ENCODE assay signal across 9 mouse cellular contexts in genomic region chr16:48941805-48942204, GRCm38 (mm10). TPM values are rescaled to one million over a fixed set of nuclear protein-coding genes. Genes with fewer than 3 reads are reported as not detected.
DNase-seq lines count a peak whose midpoint lies in the region; ATAC-seq and TF ChIP-seq lines count a peak whose summit lies in the region.
"Had no signal": no experiment of that assay in that cellular context is flagged by ENCODE, and none has a peak within 500 bp of the region (broad histone marks: within the 10 kb centered on the region; RNA-seq: fewer than 3 reads in every experiment).

No protein-coding gene starts in this region.

- H3K36me3 ChIP-seq in midbrain, embryonic 14.5 days (ENCODE audit: control insufficient read depth, insufficient read depth, low read length) = peaks cover 51% of the 10 kb centered on the region
- peaks cover 33% of the 10 kb centered on the region for H3K36me3 ChIP-seq in midbrain, embryonic 13.5 days
- peaks cover 5% of the 10 kb centered on the region; the same call in 1 of the 2 replicates for H3K36me3 ChIP-seq in stomach, postnatal 0 days (ENCODE audit: control insufficient read depth, insufficient read depth, low read length)

- no peak for TF ChIP-seq POLR2A in brain, embryonic 14.5 days (IDR thresholded peaks at IDR 0.05; ENCODE audit: borderline replicate concordance, extremely low read depth, insufficient read depth, insufficient read length, poor library complexity, severe bottlenecking)

- TF ChIP-seq EP300 in stomach, postnatal 0 days (optimal IDR thresholded peaks at IDR 0.05) = no peak

- DNase-seq in gastrocnemius, adult 2 months = no peak
- DNase-seq in gastrocnemius, postnatal 25 days = no peak
- DNase-seq in midbrain, embryonic 14.5 days = peak; percentile 73
- DNase-seq in brain, embryonic 14.5 days (ENCODE audit: low read depth) = peak; percentile 58
- DNase-seq in stomach, postnatal 0 days (ENCODE audit: low spot score) = no peak
- no peak for DNase-seq in frontal cortex, postnatal 36 days (ENCODE audit: low spot score in 2 of 2)
- no peak for DNase-seq in urinary bladder, postnatal 36 days (ENCODE audit: low spot score in 2 of 2)

- no peaks in the 10 kb centered on the region for H3K4me1 ChIP-seq in midbrain, embryonic 14.5 days (ENCODE audit: control insufficient read depth, insufficient read depth, low read length)
- no peaks in the 10 kb centered on the region for H3K4me1 ChIP-seq in midbrain, embryonic 13.5 days (replicated peaks)
- no peaks in the 10 kb centered on the region for H3K4me1 ChIP-seq in stomach, postnatal 0 days (replicated peaks; ENCODE audit: control insufficient read depth, insufficient read depth)
- H3K4me1 ChIP-seq: stomach, embryonic 15.5 days had no signal

- no peaks in the 10 kb centered on the region for H3K9me3 ChIP-seq in midbrain, embryonic 14.5 days (ENCODE audit: control insufficient read depth, low read length)
- H3K9me3 ChIP-seq in midbrain, embryonic 13.5 days = no peaks in the 10 kb centered on the region
- H3K9me3 ChIP-seq in stomach, postnatal 0 days (ENCODE audit: control insufficient read depth, low read length) = no peaks in the 10 kb centered on the region
- H3K9me3 ChIP-seq: stomach, embryonic 15.5 days had no signal

- H3K27ac ChIP-seq in gastrocnemius, adult 2 months = no peak overlapping the region
- no peak overlapping the region for H3K27ac ChIP-seq in midbrain, embryonic 14.5 days (replicated peaks; ENCODE audit: low read depth, low read length)
- H3K27ac ChIP-seq in midbrain, embryonic 13.5 days = no peak overlapping the region
- H3K27ac ChIP-seq in stomach, postnatal 0 days (replicated peaks) = no peak overlapping the region
- H3K27ac ChIP-seq: stomach, embryonic 15.5 days had no signal

- 86% methylated on average over 1 of the region's 1 CpGs for WGBS in midbrain, embryonic 14.5 days
- 80% methylated on average over 1 of the region's 1 CpGs for WGBS in midbrain, embryonic 13.5 days
- WGBS in stomach, postnatal 0 days = 78% methylated on average over 1 of the region's 1 CpGs

- no peak overlapping the region for H3K4me2 ChIP-seq in midbrain, embryonic 14.5 days (ENCODE audit: low read length)
- H3K4me2 ChIP-seq in midbrain, embryonic 13.5 days (replicated peaks) = no peak overlapping the region
- no peak overlapping the region for H3K4me2 ChIP-seq in stomach, postnatal 0 days (replicated peaks; ENCODE audit: low read depth)
- H3K4me2 ChIP-seq: stomach, embryonic 15.5 days had no signal

- intact Hi-C loops in gastrocnemius, adult 2 months (cut with DNase I) = no loop called here

- no peaks in the 10 kb centered on the region for H3K27me3 ChIP-seq in midbrain, embryonic 14.5 days (ENCODE audit: control insufficient read depth, insufficient read depth, low read length)
- no peaks in the 10 kb centered on the region for H3K27me3 ChIP-seq in midbrain, embryonic 13.5 days
- no peaks in the 10 kb centered on the region for H3K27me3 ChIP-seq in stomach, postnatal 0 days (ENCODE audit: control insufficient read depth, insufficient read depth, low read length)
- H3K27me3 ChIP-seq: stomach, embryonic 15.5 days had no signal

- no peak overlapping the region for H3K4me3 ChIP-seq in gastrocnemius, adult 2 months
- no peak overlapping the region for H3K4me3 ChIP-seq in midbrain, embryonic 14.5 days (replicated peaks; ENCODE audit: low read depth, low read length)
- H3K4me3 ChIP-seq in midbrain, embryonic 13.5 days (replicated peaks) = no peak overlapping the region
- H3K4me3 ChIP-seq in stomach, postnatal 0 days (ENCODE audit: low read depth, low read length) = no peak overlapping the region
- H3K4me3 ChIP-seq: stomach, embryonic 15.5 days had no signal

- ATAC-seq in midbrain, embryonic 14.5 days (ENCODE audit: low FRiP score, low TSS enrichment) = no peak
- no peak for ATAC-seq in midbrain, embryonic 13.5 days
- no peak for ATAC-seq in stomach, postnatal 0 days (ENCODE audit: low FRiP score, low TSS enrichment)

- H3K9ac ChIP-seq in midbrain, embryonic 14.5 days (replicated peaks; ENCODE audit: low read length) = no peak overlapping the region
- no peak overlapping the region for H3K9ac ChIP-seq in midbrain, embryonic 13.5 days (replicated peaks)
- no peak overlapping the region for H3K9ac ChIP-seq in stomach, postnatal 0 days (ENCODE audit: low read length)
- H3K9ac ChIP-seq: stomach, embryonic 15.5 days had no signal

- peak; percentile 64 for TF ChIP-seq CTCF in gastrocnemius, adult 2 months (IDR thresholded peaks at IDR 0.05)
- TF ChIP-seq CTCF in brain, embryonic 14.5 days (IDR thresholded peaks at IDR 0.05; ENCODE audit: borderline replicate concordance, extremely low read depth, insufficient read depth, insufficient read length) = no peak
- peak; percentile 70 for TF ChIP-seq CTCF in stomach, postnatal 0 days (IDR thresholded peaks at IDR 0.05; ENCODE audit: low read depth)

RNA-seq across cellular contexts. Expression of gene Dzip3, which starts 52.2 kb away (rescaled TPM):
- total RNA-seq in gastrocnemius, adult 2 months (2021) = 1 to 10 TPM; 3.7 to 4.4 TPM
- 1 to 10 TPM; 3.8 to 4.3 TPM for total RNA-seq in gastrocnemius, postnatal 25 days (2021)
- 69.3 and 80.9 TPM in 2 replicates for polyA plus RNA-seq in midbrain, embryonic 14.5 days (2014; fragmentation: Nextera tagmentation; extraction: Ambion mirVana)
- 50.8 and 52.9 TPM in 2 replicates for polyA plus RNA-seq in midbrain, embryonic 13.5 days (2015; fragmentation: Nextera tagmentation; extraction: Ambion mirVana)
- polyA plus RNA-seq in brain, embryonic 14.5 days (2012; rRNA removed) = 92.6 and 94.8 TPM in 2 replicates
- polyA plus RNA-seq in stomach, postnatal 0 days (2015; fragmentation: Nextera tagmentation; extraction: Ambion mirVana) = 4.2 and 4.4 TPM in 2 replicates

RNA-seq across cellular contexts. Expression of gene Cip2a, which starts 52.2 kb away (rescaled TPM):
- under 1 TPM; 0.36 to 0.50 TPM for total RNA-seq in gastrocnemius, adult 2 months (2021)
- total RNA-seq in gastrocnemius, postnatal 25 days (2021) = under 1 TPM; 0.41 to 0.96 TPM
- 6.7 and 10.9 TPM in 2 replicates for polyA plus RNA-seq in midbrain, embryonic 14.5 days (2014; fragmentation: Nextera tagmentation; extraction: Ambion mirVana)
- 14.9 and 18.3 TPM in 2 replicates for polyA plus RNA-seq in midbrain, embryonic 13.5 days (2015; fragmentation: Nextera tagmentation; extraction: Ambion mirVana)
- polyA plus RNA-seq in brain, embryonic 14.5 days (2012; rRNA removed) = 15.0 and 23.6 TPM in 2 replicates
- 4.8 and 5.5 TPM in 2 replicates for polyA plus RNA-seq in stomach, postnatal 0 days (2015; fragmentation: Nextera tagmentation; extraction: Ambion mirVana)

Comparison
In these comparisons a context has a peak if more than half of its experiments do, and no peak if none do; other contexts are left out.
1. DNase-seq: peak in midbrain, embryonic 14.5 days (single experiment) and brain, embryonic 14.5 days (single experiment); none in gastrocnemius, adult 2 months (single experiment), gastrocnemius, postnatal 25 days (single experiment), stomach, postnatal 0 days (single experiment), frontal cortex, postnatal 36 days (0 of 2) and urinary bladder, postnatal 36 days (0 of 2).